Mouse (Mus musculus) cerebral cortex, adult 2 months (tissue): ENCODE data around the gene Cyp2e1.

Experiments
- WGBS: fragments of 180-500 bp; shearing (Covaris S2); methylation state at CpG from one replicate; pipeline ENCODE4 v1.1.7; 2018; 5-methylcytosine and 5-hydroxymethylcytosine counted together

The Cyp2e1 gene

GRCm38 (mm10) chr7:140812850-140813249 lies 49.3 kb downstream of the Cyp2e1 start:
- WGBS, result 82% methylated on average over 12 of the region's 12 CpGs

DNA sequence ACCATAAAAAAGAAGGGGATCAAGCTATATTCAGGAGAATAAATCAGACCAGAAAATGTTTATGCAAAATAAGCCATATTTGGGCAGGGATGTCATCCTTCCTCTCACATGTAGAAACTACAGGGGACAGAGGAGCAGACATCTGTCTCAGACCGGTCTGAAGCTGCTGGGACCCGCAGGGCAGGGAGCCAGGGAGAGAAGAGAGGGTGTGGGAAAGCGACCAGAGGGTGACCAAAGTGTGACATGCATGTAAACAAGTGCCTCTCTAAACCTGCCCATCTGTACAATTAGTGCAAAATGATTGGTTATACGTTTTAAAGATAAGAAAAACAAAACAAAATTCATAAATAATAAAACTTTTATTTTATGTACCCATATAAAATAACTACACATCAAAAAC lies 56.6 kb downstream of the Cyp2e1 start:
- 57% methylated on average over 4 of the region's 4 CpGs for WGBS

DNA sequence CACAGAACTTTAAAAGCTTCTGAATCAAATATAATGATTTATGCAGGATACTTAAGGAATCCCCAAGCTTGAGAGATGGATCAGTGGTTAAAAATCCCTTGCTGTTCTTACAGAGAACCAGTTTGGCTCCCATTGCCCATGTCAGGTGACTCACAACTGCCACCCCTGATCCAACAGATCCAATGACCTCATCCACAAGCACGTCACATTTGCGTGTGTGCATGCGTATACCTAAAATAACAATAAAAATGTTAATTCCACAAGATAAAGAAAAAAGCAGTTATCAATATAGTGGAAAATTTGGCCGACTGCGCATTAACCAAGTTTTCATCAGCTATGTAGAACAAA lies 57.7 kb downstream of the Cyp2e1 start:
- WGBS, result 29% methylated on average over 5 of the region's 5 CpGs

DNA sequence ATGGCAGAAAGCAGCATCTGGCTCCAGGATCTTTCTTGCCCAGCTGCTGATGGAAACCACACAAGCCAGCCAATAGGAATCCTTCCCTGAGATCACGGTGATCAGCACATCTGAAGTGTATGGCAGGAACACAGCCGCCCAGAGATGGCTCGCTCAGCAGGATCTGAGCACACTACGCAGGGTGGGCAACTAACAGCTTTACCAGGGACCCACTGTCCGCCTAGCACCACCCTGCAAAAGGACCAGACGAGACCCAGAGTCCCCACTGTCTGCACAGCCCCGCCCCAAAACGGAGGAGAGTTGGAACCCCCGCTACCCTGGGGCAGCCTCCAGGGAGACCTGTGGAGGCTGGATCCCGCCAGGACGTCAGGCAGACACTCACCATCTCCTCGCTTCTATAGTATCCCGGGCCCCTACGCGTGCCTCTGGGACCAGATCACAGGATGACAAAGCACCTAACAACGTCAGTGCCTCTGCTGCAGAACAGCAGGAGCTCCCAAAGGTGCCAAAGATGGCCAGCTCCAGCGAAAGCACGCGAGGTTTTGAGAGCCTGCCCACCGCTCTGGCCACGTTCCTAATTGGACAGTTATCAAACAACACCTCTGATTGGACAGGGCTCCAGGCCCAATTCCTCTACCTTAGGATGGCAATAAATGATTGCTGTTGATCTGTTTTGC lies 58.3 kb downstream of the Cyp2e1 start, which contains the start of gene Zfp941:
Gene Zfp941 (minus strand): TSS at position 526 of the 677 bp plus-strand sequence.
- 5% methylated on average over 21 of the region's 21 CpGs for WGBS

DNA sequence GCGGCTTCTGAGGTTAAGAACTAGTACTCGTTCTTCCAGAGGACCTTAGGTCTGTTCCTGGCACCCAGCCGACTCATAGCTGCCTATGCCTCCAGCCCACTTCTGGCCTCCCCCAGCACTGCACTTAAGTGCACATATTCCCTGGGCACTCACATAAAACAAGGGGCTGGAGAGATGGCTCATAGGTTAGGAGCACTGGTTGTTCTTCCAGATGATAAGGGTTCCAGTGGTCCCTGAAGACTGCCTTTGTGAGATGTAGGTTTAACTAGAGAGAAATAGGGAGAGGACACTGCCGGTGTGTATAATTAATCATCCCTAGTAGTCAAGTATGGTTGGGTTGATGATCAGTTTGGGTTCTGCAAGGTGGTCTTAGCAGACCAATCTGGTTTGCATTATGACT lies 59.2 kb downstream of the Cyp2e1 start:
- WGBS, result 91% methylated on average over 4 of the region's 4 CpGs
